Mouse (Mus musculus) cortical plate, adult 2 months (tissue): ENCODE data around the gene Pip4k2a.

Experiments used
- CTCF ChIP-seq: fragments of 200-500 bp; IDR thresholded peaks from 2 replicates; pipeline ENCODE4 v1.5.1; 2011; ENCODE audit warnings: mild to moderate bottlenecking, control low read depth, low read length; ENCODE audit not compliant: insufficient read depth; ENCODE audit errors: extremely low read depth
- POLR2A ChIP-seq: fragments of 200-500 bp; IDR thresholded peaks from 2 replicates; pipeline ENCODE4 v1.6.1; 2011; ENCODE audit warnings: mild to moderate bottlenecking, low read length, control low read depth; ENCODE audit not compliant: insufficient read depth; ENCODE audit errors: extremely low read depth

GRCm38 (mm10) chr2:18841051-18841450, 156.9 kb downstream of the Pip4k2a start:
- no peak for TF ChIP-seq CTCF
- no peak for TF ChIP-seq POLR2A
